Mouse (Mus musculus) embryonic fibroblast, embryonic 13.5 days (primary cell): Measurements from ENCODE around the gene Rbbp6. TPM values are rescaled to one million over a fixed set of nuclear protein-coding genes. Genes with fewer than 3 reads are reported as not detected.

Source experiments
- H3K27ac ChIP-seq: 2 replicates; pipeline ENCODE4 v1.5.1; 2012; ENCODE audit warnings: low read length, control low read depth, inconsistent platforms; ENCODE audit not compliant: insufficient read depth
- H3K4me1 ChIP-seq: 2 replicates; pipeline ENCODE4 v1.6.1; 2011; ENCODE audit warnings: low read length; ENCODE audit not compliant: control insufficient read depth, insufficient read depth
- H3K4me3 ChIP-seq: 2 replicates; pipeline ENCODE4 v1.5.1; 2011; ENCODE audit warnings: mild to moderate bottlenecking, control low read depth, low read length; ENCODE audit not compliant: insufficient read depth
- CTCF ChIP-seq: IDR thresholded peaks from 2 replicates; pipeline ENCODE4 v1.5.1; 2011; ENCODE audit warnings: mild to moderate bottlenecking, control low read depth, low read length, moderate library complexity, borderline replicate concordance; ENCODE audit not compliant: insufficient read depth
- POLR2A ChIP-seq: IDR thresholded peaks from 2 replicates; pipeline ENCODE4 v1.6.1; 2011; ENCODE audit warnings: low read depth, mild to moderate bottlenecking, control low read depth, low read length, moderate library complexity
- polyA plus RNA-seq: library from polyadenylated mRNA; stranded (reverse); fragments of >200 nt; gene quantifications from 2 replicates; pipeline ENCODE4 v1.2.4, GENCODE M21; 2011; ENCODE audit warnings: low read depth; ENCODE audit not compliant: missing spikeins, insufficient read length

The Rbbp6 gene
- polyA plus RNA-seq, 1 experiment, result 69.6 TPM

DNA sequence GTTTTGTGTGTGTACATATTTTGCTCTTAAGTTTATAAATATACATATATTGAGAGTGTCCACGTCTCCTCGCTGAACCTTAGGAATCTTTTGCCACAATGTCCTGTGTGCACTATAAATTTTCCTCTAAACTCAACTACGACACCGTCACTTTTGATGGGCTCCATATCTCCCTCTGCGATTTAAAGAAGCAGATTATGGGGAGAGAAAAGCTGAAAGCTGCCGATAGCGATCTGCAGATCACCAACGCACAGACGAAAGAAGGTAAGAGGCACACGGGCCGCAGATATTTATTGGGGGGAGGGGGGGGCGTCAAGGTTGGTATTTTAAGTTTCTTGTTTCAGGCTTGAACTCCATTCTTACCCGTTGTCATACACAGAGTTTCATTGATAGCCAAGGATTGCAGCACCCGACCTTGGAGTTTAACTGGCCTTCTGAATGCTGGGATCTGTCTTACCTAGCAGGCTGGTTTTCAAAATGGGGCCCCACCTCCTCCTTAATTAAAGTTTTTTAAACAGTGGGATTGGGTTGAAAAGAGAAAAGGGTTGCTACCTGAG is 5.5 kb downstream of the Rbbp6 start:
- H3K27ac ChIP-seq, result no peak overlapping the region
- H3K4me3 ChIP-seq, result peak overlapping the region; percentile 94

DNA sequence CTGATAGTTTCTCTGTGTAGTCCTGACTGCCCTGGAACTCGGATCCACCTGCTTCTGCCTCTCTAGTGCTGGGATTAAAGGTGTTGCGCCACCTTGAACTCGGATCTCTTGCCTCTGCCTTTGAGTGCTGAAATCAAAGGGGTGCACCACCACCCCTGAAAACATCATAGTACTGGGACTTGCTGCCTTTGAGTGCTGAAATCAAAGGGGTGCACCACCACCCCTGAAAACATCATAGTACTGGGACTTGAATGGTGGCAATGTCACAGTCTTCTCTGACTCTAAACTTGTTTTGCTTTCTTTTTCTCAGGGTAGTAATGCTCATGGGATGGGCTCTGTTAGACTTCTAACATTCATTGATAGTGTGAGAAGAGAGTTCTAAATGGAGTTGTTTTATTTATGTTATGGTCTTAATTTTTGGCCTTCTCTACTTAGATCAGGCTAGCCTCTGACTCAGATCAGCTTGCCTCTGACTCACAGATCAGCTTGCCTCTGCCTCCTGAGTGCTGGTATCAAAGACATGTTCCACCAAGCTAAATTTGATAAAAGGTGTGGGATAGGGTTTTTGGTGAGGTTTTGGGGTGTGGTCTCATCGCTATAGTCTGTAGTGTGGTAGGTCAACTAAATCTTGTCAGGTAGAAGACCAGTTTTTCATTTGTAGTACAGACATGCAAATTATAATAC is 6.7 kb downstream of the Rbbp6 start:
- no peak overlapping the region for H3K27ac ChIP-seq
- H3K4me3 ChIP-seq, result peak overlapping the region; percentile 94
- peaks cover 3% of the 10 kb centered on the region; the same call in 1 of the 2 replicates for H3K4me1 ChIP-seq
- TF ChIP-seq CTCF, result no peak
- TF ChIP-seq POLR2A, result no peak

More for the DNA sequence above, 5.5 kb downstream of the Rbbp6 start:
- no peak for TF ChIP-seq POLR2A
- peaks cover 3% of the 10 kb centered on the region; the same call in 1 of the 2 replicates for H3K4me1 ChIP-seq

DNA sequence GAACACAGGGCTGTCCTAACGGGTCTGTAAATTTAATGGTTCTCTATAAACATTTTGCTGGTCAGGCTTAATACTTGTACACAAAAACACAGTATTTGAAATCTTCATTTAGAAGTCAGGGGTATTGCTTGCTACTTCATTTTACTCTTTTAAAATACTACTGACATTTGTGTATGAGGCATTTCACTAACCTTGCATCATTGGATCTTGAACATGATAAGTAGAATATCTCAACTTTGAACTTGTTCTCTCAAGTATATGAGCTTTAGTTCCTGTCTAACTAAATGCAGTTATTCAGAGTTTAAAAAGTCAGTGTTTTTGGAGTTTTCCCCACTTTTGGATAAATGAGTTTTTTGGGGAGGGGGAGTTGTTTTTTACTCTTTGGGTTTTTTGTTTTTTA is 14.0 kb downstream of the Rbbp6 start:
- Histone ChIP-seq H3K27ac (no peak overlapping the region), H3K4me3 (no peak overlapping the region), H3K4me1 (no peaks in the 10 kb centered on the region)
- TF ChIP-seq POLR2A (no peak), CTCF (no peak)

DNA sequence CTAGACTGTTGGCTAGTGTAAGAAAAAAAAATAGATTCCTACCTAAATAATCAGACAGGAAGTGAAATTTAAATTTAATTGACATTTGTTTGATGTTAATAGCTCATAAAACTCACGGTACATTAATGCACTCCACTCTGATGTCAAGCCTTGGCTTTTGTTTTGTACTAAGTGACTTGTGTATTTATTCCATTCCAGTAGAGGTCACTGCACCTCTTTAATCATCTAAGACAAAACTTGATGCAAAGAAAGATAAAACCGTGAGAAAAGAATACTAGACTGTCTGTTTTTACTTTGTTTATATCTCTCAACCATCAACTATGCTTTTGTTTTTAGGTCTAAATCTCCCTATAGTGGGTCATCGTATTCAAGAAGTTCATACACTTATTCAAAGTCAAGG is 32.7 kb downstream of the Rbbp6 start:
- no peak for TF ChIP-seq POLR2A
- no peak for TF ChIP-seq CTCF
- Histone ChIP-seq H3K27ac (no peak overlapping the region), H3K4me1 (no peaks in the 10 kb centered on the region), H3K4me3 (no peak overlapping the region)

DNA sequence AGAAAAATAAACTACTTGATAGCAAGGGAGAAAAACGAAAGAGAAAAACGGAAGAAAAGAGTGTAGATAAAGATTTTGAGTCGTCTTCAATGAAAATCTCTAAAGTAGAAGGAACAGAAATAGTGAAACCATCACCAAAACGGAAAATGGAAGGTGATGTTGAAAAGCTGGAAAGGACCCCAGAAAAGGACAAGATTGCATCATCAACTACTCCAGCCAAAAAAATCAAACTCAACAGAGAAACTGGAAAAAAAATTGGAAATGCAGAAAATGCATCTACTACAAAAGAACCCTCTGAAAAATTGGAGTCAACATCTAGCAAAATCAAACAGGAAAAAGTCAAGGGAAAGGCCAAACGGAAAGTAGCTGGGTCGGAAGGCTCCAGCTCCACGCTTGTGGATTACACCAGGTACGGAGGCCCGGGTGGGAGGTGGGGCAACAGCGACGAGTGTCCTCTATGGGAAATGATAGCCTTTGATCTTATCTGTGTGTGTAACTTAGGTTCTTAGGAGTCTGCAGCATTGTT is 34.4 kb downstream of the Rbbp6 start:
- H3K4me1 ChIP-seq, result no peaks in the 10 kb centered on the region
- TF ChIP-seq CTCF (no peak), POLR2A (no peak)
- H3K27ac ChIP-seq, result no peak overlapping the region
- H3K4me3 ChIP-seq, result no peak overlapping the region

DNA sequence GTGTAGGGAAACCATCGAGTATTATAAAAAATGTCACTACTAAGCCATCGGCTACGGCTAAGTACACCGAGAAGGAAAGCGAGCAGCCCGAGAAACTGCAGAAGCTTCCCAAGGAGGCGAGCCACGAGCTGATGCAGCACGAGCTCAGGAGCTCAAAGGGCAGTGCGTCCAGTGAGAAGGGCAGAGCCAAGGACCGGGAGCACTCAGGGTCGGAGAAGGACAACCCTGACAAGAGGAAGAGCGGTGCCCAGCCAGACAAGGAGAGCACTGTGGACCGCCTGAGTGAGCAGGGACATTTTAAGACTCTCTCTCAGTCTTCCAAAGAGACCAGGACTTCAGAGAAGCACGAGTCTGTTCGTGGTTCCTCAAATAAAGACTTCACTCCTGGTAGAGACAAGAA is 35.3 kb downstream of the Rbbp6 start:
- H3K27ac ChIP-seq, result no peak overlapping the region
- no peaks in the 10 kb centered on the region for H3K4me1 ChIP-seq
- TF ChIP-seq POLR2A, result no peak
- TF ChIP-seq CTCF, result no peak
- H3K4me3 ChIP-seq, result no peak overlapping the region

DNA sequence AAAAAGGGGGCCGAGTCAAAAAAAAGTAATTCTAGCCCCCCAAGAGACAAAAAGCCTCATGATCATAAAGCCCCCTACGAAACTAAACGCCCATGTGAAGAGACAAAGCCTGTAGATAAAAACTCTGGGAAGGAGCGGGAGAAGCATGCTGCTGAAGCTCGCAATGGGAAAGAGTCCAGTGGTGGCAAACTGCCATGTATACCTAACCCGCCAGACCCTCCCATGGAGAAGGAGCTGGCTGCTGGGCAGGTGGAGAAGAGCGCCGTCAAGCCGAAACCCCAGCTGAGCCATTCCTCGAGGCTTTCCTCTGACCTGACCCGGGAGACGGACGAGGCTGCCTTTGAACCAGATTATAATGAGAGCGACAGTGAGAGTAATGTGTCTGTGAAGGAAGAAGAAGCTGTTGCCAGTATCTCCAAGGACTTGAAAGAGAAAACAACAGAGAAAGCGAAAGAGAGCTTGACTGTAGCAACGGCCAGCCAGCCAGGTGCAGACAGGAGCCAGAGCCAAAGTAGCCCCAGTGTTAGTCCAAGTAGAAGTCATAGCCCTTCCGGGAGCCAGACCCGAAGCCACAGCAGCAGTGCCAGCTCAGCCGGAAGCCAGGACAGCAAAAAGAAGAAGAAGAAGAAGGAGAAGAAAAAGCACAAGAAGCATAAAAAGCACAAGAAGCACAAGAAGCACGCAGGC is 36.0 kb downstream of the Rbbp6 start:
- TF ChIP-seq CTCF, result no peak
- TF ChIP-seq POLR2A, result no peak
- no peak overlapping the region for H3K27ac ChIP-seq

DNA sequence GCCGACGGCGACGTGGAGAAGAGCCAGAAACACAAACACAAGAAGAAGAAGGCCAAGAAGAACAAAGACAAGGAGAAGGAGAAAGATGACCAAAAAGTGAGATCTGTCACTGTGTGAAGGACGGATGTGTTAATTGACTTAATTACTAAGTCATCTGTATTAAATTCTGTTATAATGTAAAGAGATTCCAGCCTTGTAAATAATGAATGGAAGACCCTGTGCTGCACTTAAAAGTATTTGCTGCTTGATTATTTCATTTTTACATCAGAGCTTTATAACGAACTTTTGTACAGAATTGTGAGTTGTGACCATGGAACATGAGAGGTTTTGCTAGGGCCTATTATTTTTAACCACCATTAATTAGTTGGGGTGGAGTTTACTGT is 36.5 kb downstream of the Rbbp6 start:
- no peaks in the 10 kb centered on the region for H3K4me1 ChIP-seq
- TF ChIP-seq CTCF (no peak), POLR2A (no peak)
- no peak overlapping the region for H3K4me3 ChIP-seq
- no peak overlapping the region for H3K27ac ChIP-seq

More for the DNA sequence above, 36.0 kb downstream of the Rbbp6 start:
- Histone ChIP-seq H3K4me1 (no peaks in the 10 kb centered on the region), H3K4me3 (no peak overlapping the region)

DNA sequence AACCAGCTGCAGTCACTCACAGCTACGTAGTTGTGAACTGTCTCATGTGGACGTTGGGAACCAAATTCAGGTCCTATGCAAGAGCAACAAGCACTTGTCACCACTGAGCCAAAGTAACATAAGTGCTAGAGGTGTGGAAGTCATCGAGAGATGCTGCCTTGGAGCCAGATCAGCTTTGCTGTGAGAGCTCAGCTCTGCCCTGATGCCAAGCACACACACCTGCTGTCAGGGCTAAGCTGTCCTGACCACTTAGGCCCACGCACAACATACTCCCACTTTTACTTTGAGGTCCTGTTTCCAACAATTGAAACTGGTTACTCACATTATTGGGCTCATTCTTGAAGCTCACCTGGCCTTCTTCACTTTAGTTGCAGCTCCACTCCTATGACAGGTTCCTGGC is 37.7 kb downstream of the Rbbp6 start:
- Histone ChIP-seq H3K27ac (no peak overlapping the region), H3K4me1 (no peaks in the 10 kb centered on the region)

DNA sequence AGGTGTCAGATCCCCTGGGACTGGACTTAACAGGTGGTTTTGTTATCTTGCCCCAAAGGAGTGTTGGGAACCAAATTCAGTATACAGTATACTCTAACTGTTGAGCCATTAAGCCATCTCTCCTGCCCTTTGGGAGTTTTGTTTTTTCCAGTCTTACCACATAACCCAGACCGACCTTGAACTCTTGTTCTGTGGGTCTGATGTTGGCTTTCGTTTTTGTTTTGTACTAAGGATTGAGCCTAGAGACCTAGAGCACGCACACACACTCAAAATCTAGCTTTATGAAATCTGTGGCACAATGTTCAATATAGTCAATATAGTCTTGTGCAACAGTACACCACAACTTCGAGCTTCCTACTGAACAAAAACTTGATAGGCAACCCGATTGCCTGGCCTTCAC is 39.0 kb downstream of the Rbbp6 start:
- no peak overlapping the region for H3K27ac ChIP-seq
- H3K4me1 ChIP-seq, result no peaks in the 10 kb centered on the region
- no peak for TF ChIP-seq POLR2A
- no peak overlapping the region for H3K4me3 ChIP-seq

More for the DNA sequence above, 37.7 kb downstream of the Rbbp6 start:
- TF ChIP-seq POLR2A, result no peak
- TF ChIP-seq CTCF, result no peak
- no peak overlapping the region for H3K4me3 ChIP-seq
